Mouse (Mus musculus) 3T3-L1 (cell line): Measurements from ENCODE around the gene Scpep1.
A peak's percentile ranks its signal among the peaks of the same experiment; 100 is the strongest.
"Not testable (repeated sequence)": the region's sequence is repeated elsewhere in the genome, so short reads cannot be mapped to it uniquely, and the experiment has no call there.

ENCODE experiments used
- DNase-seq: peaks from one replicate; pipeline ENCODE4 v3.0.0-alpha.2; 2015; ENCODE audit warnings: low read depth, low spot score

The Scpep1 gene

DNA sequence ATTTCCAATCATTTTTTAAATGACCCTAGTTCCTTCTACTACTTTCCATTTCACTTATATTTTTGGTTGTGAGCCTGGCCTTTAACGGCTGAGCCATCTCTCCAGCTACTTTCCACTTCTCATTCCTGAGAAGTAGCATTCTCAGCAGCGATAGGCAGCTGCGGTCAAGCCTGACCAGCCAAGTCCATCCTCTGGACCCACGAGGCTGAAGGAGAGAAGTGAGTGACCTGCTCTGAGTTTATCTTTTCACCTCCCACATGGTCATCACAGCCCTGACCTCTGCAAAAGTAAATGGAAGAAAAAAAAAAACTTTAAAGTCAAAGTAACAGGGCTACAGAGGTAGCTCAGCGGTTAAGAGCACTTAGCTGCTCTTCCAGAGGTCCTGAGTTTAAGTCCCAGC, 28.7 kb downstream of the Scpep1 start:
- DNase-seq, result no peak

DNA sequence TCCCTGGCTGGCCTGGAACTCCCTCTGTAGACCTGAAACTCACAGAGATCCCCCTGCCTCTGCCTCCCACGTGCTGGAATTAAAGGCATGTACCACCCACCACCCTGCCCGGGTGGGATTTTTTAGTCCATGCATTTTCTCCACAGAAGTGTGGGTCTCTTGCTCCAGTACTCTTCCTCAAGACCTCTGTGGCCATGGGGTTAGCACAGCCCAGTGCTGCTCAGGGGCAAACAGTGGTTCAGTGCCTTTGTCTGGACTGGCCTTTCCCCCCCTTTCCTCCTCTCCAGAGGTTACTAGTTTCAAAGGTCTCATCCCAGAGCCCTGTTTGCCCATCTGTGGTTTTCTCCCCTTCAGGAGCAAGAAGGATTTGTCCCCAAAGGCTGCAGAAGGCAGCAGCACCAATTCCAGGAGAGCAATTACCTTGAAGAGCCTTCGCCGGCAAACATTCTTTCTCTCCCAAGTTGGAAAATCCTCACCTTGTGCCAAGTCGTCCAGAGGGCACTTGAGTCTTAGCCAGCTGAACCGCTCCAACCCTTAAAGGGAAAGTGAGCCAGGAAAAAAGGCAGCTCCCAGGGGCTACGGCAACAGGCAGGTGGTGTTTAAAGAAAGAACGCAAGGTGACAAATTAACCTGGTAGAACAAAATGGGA, 45.8 kb downstream of the Scpep1 start:
- peak; percentile 29 for DNase-seq

DNA sequence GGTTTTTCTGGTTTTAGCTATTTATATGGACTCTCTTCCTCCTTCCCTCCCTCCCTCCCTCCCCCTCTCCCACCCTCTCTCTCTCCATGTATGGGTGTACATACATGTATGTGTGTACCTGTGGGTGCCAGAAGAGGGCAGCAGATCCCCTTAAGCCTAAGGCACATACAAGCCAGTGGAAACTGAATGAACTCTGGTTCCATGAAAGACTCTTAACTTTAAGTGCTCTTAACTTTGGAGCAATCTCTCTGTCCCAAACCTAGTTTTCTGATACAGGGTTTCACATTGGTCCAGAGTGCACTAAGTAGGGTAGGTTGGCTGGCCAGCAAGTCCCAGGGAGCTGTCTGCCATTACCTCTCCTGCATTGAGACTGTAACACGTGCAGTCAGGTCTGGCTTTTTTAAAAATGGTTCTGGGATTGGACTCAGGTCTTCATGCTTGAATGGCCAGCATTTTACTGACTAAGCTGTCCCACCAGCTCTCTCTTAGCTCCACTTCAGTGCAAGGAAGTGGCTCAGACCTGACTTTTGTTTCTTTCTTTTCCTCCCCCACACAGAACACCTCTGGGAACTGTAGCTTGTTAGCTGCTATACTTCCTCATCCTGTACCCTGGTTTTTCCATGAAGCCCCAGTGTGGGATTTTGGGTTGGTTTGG, 46.6 kb downstream of the Scpep1 start:
- peak; percentile 57 for DNase-seq

DNA sequence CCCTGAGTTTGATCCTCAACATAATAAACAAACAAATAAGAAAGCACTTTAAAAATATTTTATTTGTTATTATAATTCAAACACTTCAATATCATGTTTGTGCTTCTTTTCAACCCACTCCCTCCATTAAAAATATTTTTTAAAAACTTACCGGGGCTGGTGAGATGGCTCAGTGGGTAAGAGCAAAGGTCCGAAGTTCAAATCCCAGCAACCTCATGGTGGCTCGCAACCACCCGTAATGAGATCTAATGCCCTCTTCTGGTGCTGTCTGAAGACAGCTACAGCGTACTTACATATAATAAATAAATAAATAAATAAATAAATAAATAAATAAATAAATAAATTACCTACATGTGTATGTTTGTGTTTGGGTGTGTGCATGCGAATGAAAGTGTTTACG, 47.4 kb downstream of the Scpep1 start:
- DNase-seq, result no peak

DNA sequence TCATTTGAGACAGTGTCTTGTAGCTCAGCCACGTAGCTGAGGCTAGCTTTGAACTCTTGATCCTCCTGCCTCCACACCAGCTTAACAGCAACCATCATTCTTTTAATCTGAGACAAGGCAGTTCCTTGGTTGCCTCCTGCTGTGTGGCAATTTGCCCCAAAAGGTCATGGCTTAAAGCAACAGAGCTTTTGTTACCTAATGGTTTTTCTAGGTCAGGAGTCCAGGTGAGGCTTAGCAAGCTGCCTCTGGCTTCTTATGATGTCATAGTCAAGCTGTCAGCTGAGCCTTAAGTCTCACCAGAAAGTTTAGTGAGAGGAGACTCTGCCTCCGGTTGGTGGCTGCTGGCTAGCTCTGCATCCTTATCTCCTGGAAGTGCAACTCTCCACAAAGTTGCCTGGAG, 49.6 kb downstream of the Scpep1 start:
- DNase-seq, result no peak

DNA sequence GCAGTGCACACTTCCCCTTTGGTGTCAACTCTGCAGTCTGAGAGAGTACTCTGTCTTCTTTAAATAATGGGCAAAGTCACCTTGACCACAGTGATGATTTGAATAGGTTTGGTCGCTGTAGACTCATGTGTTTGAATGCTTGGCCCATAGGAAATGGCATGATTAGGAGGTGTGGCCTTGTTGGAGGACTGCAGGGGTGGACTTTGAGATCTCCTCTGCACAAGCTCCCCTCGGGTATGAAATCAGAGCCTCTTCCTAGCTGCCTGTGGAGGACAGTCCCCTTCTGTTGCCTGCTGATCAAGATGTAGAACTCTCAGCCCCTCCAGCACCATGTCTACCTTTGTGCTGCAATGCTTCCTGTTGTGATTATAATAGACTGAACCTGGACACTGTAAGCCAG, 51.2 kb downstream of the Scpep1 start:
- DNase-seq, result no peak

DNA sequence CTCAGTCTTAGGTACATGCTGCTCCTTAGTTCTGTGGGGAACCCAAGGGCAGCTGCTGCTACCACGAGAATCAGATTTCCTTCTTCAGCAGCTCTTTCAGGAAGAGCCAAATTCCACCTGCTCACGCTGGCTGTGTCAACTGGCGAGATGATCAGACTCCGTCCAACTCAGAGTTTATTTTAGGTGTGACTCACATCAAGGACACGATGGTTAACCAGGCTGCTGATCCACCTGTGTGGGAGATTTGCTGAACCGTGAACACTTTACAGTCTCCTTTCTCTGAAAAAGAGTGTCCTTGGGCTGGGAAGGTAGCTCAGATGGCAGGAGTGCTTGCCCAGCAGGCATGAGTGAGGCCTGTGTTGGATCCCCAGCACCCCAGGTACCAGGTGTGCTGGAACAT, 52.5 kb downstream of the Scpep1 start:
- DNase-seq, result no peak

DNA sequence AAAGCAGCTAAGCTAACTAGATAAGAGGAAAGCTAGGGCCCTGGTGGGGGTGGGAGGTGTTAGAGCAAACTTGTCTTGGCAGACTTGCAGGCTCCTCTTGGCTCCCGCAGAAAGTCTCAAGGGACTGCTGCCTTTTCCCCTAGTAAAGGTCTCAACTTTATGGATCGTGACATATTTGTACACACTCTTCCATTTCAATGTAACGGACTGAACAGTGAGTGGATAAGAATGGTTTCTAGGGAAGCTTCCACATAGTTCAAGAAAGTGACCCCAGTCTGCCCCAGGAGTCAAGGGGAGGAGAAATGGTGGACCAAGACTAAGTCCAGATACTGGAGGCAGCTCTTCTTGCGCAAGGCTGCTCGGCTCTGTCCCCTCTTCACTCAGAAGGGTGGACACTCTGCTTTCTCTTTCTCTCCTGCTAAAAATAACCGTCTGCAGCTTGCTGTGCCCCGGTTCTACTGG, 53.9 kb downstream of the Scpep1 start:
- no peak for DNase-seq

DNA sequence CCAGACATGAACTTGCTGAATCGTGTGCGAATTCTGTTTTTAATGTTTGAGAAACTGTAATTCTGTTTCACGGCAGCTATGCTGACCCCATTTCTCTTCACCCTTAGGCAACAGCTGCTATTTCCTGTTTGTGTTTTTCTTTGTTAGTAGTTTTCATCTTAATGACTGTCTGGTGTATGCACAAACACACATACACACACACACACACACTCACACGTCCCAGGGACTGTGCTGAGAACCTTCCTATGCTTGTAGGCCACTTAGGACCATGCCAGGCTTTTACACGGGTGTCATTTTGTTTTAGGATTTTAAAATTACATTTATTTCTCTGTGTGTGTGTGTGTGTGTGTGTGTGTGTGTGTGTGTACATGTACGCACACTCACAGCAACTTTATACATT, 55.7 kb downstream of the Scpep1 start:
- DNase-seq, result no peak

DNA sequence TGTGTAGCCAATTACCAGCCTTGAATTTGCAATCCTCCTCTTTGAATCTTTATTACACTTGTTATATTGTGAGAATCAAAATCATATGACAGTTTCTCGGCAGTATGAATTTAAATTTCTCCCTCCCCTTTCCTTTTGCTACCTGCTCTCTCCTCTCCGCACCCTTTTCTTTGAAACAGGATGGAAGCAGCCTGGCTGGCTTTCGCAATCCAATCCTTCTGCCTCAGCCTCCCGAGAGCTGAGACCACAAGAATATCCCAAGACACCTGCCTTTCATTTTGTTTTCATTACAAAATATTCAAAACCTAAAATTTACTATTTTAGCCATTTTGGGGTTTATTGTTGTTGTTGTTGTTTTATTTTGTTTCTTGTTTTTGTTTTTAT, 56.9 kb downstream of the Scpep1 start:
- DNase-seq, result no peak

DNA sequence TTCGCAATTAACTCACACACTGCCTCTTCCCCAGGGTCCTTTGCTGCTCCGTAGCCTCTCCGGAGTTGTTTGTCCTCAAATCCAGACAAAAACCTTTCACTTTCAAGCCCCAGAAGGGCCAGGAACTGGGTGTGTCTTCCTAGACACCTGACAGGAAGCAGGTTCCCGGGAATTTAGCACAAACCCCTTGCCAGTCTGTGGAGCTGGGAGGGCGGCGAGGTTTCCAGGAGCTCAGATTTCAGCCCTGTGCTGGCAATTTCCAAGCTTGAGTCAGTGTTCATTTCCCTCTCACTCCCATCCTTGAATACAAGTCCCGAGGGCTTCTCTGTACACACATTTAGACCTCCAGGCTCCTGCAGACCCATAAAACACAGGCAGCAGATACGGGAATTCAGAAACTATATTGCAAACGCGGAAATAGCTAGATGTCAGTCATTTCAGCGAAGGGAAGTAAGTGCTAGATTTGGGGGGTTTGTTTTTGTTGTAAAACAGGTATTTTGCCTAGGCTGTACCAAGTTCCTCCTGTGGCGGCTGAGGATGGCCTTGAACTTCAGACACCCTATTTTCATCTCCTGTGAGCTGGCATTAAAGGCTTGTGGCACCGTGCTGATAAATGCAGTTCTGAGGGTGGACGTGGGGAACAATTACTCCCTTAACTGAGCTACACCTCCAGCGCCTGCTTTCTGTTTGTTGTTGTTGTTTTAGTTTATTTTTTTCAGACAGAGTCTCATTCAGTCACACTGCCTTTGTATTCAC, 57.5 kb downstream of the Scpep1 start:
- peak; percentile 25 for DNase-seq

DNA sequence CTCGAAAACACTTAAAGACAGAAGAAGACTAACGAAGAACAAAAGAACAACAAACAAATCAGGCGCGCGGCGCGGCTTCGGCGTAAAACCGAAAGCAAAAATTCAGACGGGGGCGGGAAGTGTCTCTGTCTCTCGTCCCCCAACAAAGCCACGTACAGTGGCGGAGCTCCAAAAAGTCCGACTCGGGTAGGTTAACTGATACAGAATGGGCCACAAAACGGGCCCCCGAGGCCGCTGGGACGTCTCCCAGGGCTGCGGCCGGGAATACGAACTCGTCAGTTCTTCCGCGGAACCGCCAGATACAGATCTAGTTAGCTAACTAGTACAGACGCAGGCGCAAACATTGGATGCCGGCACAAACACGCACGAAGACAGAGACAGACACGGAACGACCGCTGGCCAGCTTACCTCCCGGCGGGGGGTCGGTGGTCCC, 59.4 kb downstream of the Scpep1 start:
- not testable (repeated sequence) for DNase-seq

DNA sequence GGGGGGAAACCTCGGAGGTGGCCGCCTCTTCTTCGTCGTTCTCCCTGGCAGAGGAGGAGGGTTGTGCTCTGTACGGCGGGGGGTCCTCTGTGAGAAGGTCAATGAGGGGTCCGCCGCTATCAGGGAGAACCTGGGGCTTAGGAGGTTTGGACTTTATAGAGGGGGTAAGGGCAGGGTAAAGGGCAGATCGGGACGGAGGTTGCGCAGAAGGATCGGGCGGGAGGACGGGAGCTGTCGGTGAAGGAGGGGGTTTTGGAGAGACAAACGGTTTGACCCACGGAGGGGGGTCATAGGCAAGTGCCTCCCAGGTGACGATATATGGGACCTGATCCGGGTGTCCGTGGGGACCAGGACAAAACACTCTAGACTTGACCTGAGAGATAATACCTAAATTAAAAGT, 60.0 kb downstream of the Scpep1 start:
- not testable (repeated sequence) for DNase-seq

DNA sequence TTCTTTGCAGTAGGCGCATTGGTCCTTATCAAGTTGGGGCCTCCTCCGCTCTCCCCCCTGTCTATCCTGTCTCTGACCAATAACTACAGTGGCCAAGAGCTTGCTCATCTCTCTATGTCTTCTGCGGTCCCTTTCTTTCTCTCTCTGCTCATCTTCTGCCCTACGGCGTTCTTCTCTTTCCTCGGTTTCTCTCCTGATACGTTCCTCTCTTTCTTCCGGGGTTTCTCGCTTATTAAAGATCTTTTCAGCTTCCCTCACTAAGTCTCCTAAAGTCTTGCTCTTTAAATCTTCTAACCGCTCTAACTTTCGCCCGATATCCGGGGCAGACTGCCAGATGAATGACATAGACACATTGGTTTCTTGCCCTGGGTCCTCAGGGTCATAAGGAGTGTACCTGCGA, 61.0 kb downstream of the Scpep1 start:
- not testable (repeated sequence) for DNase-seq

DNA sequence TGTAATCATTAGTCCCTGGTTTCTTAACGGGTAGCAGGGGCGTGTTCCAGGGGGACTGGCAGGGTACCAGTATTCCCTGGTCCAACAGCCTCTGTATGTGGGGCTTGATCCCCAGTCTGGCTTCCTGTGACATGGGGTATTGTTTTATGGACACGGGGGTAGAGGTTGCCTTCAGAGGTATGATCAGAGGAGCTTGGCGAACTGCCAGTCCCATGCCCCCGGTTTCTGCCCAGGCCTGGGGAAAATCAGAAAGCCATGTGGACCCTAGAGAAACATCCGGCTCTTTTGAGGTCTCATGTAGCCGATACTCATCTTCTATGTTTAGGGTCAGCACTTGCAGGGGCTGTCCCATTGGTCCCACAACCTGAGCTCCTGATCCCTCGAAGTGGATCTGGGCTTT, 61.8 kb downstream of the Scpep1 start:
- DNase-seq, result not testable (repeated sequence)

DNA sequence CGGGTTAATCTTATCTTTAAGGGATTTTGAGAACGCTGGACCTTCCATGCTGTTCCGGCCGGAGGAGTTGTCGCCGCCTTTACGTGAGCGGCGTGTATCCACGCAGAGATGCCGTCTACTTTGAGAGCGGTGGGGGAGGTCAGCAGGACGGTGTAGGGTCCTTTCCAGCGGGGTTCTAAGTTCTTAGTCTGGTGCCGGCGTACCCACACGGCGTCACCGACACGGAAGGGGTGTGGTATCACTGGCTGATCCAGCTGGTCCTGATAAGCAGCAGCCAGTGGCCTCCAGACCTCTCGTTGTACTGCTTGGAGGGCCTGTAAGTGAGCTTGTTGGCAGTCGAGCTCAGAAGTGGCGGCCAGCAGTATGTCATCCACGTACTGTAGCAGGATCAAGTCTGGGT, 62.5 kb downstream of the Scpep1 start:
- DNase-seq, result not testable (repeated sequence)

DNA sequence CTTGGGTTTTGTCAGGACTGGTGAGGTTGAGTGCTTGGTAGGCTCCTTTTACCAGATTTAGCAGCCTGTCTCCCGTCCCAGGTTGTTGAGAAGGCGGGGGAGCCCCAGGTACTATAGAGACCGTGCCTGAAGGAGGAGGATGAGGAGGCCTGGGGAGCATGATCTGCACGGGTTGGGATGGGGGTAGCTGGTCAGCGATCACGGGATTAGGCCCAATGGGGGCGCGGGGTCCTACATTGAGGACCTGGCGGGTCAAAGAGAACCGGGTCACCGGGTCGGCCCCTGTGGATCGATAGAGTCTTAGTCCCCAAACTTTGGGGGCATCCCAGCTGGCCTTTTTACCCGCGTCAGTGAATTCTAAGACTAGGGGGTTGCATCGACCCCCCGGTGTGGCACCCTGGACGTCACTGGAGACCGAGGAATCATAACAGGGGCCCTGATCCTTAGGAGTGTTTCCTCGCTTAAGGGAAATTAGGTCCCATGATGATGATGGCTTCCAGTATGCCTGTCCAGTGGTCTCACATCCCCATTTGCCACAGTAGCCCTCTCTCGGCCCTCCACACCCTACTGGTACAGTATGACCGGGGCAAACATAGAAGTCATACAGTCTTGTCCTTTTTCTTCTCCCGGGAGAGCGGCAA, 63.2 kb downstream of the Scpep1 start:
- DNase-seq, result not testable (repeated sequence)

DNA sequence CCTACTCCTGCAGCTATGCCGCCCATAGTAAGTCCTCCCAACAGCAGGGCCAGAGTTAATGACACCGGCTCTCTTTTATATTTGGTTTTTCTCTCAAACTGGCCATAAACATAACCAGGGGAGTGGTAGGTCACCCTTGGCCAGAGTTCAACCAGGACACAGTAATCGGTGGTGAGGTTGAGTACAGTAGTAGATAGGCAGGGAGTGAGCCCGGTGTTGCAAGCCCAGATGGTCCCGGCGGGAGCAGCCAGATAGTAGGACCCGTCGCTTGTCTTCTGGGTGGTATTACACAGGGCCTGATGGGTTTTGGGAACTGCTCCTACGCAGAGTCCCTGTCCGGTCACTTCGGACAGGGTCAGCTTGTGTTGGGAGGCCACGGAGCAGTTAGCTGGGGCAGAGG, 63.8 kb downstream of the Scpep1 start:
- DNase-seq, result not testable (repeated sequence)

DNA sequence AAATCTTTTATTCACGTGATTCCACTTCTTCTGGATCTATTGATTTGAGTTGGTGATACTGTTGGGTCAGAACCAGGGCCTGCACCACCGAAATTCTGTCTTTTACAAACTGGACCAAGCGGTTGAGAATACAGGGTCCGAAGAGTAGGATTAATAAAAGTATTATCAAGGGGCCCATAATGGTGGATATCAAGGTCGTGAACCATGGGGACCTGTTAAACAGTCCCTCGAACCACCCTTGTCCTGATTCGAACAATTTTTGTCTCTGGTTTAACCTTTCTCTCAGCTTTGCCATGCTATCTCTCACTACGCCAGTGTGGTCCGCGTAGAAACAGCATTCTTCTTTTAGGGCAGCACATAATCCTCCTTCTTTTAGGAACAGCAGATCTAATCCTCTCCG, 64.4 kb downstream of the Scpep1 start:
- not testable (repeated sequence) for DNase-seq

DNA sequence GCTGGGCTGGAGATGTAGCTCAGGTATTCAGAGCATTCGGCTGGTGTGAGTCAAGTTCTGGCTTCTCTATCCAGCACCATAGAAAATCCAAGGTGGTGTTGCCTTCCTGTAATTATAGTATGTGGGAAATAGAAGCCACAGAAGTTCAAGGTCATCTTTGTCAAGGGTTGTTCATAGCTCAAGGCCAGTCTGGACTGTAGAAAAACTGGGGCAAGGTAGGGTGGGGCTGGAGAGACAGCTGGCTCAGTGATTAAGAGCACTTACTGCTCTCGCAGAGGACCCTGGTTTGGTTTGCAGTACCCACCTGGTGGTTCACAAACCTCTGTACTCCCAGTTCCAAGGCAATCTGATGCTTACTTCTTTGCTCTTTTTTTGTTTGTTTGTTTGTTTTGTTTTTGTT, 66.3 kb downstream of the Scpep1 start:
- DNase-seq, result peak; percentile 44

DNA sequence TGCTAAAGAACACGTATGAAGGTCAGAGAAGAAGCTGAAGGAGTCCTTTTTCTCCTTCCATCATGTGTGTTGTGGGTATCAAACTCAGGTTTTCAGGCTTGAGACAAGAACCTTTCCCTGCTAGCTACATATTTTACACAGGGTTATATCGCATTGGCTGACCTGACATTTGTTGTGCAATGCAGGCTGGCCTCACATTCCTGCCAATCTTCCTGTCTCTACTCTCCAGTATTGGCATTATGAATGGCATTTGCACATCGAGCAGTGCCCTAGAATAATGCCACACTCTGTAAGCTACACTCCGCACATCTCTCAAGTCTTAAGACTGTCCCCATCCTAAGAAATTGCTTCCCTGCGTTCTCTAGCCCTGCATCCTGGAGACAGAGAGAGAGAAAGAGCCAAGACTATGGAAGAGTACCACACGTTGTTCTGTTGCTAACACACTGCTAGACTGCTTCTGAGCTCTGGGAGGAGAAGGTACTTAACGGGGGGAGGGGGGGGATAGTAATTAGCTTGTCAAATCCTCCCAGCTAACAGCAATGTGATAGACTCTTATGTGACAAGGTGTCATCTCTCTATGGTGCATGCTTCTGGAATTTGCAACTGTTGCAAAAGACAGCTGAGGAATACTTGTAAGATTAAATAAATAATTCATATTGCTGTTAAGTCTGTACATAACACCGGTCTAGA, 70.7 kb downstream of the Scpep1 start:
- no peak for DNase-seq

DNA sequence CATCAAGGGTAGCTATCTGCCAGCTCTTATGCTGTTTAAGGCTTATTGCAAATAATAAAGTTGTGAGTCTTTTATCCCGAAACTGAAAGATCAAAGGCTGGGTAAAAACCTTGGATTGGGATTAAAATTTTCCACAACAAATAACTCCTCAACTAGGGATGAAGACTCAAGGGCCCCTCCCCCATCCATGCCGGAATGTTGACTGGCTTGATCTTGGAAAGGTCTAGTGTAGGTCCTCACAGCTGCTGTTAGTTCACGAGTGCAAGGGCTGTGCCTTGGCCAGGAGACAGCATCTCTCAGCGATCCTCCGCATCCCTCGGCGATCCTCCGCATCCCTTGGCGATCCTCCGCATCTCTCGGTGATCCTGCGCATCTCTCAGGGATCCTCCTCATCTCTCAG, 77.3 kb downstream of the Scpep1 start:
- DNase-seq, result no peak
